Mouse (Mus musculus) naive thymus-derived CD4-positive, alpha-beta T cell, adult 5 months (primary cell): Measurements from ENCODE around the gene Hist3h2a. TPM values are rescaled to one million over a fixed set of nuclear protein-coding genes. Genes with fewer than 3 reads are reported as not detected.

ENCODE experiments used
- polyA plus RNA-seq: library from polyadenylated mRNA; unstranded; fragments of 100-300 nt; shearing (Covaris generic); gene quantifications from one replicate; pipeline ENCODE4 v1.2.1, GENCODE M21; 2017

The Hist3h2a gene
- polyA plus RNA-seq = 34.0 TPM

GRCm38 (mm10) chr11:58954420-58955142, at the start of gene Hist3h2a, which contains the start of gene Trim17:
Gene Hist3h2a (plus strand): TSS chr11:58954685.
Gene Trim17 (plus strand): TSS chr11:58954685.

DNA sequence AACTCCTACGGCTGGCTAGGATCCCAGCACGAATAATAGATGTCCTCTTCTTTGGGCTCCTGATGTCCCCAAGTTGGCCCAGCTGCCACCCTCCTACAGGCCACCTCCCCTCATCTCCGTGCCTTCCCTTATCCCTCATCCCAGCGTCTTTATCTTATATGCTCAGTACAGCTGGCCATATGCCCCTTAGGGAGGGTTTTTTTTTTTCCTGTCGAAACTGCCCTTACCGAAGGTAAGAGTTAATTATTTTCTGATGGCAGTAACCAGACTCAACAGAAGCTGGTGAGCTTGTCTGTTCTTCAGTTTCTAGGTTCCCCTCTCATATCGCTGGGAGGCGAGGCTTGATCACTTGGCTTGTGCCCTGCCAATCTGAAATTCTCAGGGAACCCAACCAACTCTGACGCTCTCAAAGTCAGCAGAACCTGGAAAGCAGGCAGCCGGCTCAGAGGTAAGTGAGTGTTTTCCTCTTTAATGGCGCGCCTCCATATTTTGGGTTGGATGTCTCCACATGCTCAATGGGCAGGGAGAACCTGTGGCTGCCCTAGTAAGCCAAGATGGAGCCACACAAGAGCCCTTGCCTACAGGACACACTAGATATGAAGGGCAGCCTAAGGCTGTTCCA, 36.6 kb upstream of the Hist3h2a start, which contains the start of gene Btnl10:
Gene Btnl10, plus strand, starts transcription at position 164 of the 622 bp plus-strand sequence.

GRCm38 (mm10) chr11:58938322-58939087, 16.0 kb upstream of the Hist3h2a start, which contains the start of gene Rnf187:
Gene Rnf187 (minus strand): TSS chr11:58938916.

GRCm38 (mm10) chr11:58948542-58949479, 5.7 kb upstream of the Hist3h2a start, which contains the start of gene Hist3h2ba:
Gene Hist3h2ba (plus strand): TSS chr11:58948920.

DNA sequence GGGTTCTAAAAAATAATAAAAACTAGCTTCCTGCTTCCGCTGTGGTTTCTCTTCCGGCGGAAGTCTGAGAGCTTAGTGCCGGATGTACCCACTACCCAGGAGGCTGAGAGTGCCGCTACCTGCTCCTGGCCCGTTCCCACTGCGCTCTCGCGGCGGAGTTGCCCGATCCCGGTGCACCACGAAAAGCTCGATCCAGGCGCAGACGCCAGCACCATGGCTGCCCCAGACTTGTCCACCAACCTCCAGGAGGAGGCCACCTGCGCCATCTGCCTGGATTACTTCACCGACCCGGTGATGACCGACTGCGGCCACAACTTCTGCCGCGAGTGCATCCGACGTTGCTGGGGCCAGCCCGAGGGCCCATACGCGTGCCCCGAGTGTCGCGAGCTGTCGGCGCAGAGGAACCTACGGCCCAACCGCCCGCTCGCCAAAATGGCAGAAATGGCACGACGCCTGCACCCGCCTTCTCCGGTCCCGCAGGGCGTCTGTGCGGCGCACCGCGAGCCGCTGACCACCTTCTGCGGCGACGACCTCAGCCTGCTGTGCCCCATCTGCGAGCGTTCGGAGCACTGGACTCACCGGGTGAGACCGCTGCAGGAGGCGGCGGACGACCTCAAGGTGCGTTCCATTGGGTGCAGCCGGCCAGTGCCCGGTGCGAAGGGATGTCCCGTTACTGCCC, 23.7 kb downstream of the Hist3h2a start, which contains the start of gene Trim11:
Gene Trim11, plus strand, starts transcription at position 67 of the 679 bp plus-strand sequence.

Other genes starting within 250 kb of the Hist3h2a start
- not detected for gene Olfr318, start 230.7 kb upstream of the Hist3h2a start, polyA plus RNA-seq
- gene Olfr317, start 215.5 kb upstream of the Hist3h2a start, polyA plus RNA-seq = not detected
- not detected for gene Olfr316, start 202.0 kb upstream of the Hist3h2a start, polyA plus RNA-seq
- gene Olfr315, start 181.5 kb upstream of the Hist3h2a start, polyA plus RNA-seq = not detected
- not detected for gene Olfr314, start 171.7 kb upstream of the Hist3h2a start, polyA plus RNA-seq
- gene Fam183b, start 152.7 kb upstream of the Hist3h2a start, polyA plus RNA-seq = not detected
- gene Olfr313, start 139.7 kb upstream of the Hist3h2a start, polyA plus RNA-seq = not detected
- gene Olfr312, start 125.4 kb upstream of the Hist3h2a start, polyA plus RNA-seq = 0.20 TPM
- not detected for gene Olfr311, start 115.4 kb upstream of the Hist3h2a start, polyA plus RNA-seq
- 5.2 TPM for gene Gm12258, start 107.5 kb upstream of the Hist3h2a start, polyA plus RNA-seq
- gene 2810021J22Rik, start 87.5 kb upstream of the Hist3h2a start, polyA plus RNA-seq = 4.9 TPM
- gene Zfp39, start 50.5 kb upstream of the Hist3h2a start, polyA plus RNA-seq = 6.8 TPM
- gene Btnl10, start 36.8 kb upstream of the Hist3h2a start, polyA plus RNA-seq = 0.20 TPM
- gene Rnf187, start 15.8 kb upstream of the Hist3h2a start, polyA plus RNA-seq = 225 TPM
- gene Hist3h2ba, start 5.8 kb upstream of the Hist3h2a start, polyA plus RNA-seq = 16.1 TPM
- 0.36 TPM for gene Trim17, start within 50 bp of the Hist3h2a start, polyA plus RNA-seq
- gene Trim11, start 23.4 kb downstream of the Hist3h2a start, polyA plus RNA-seq = 51.5 TPM
- not detected for gene Obscn, start 181.7 kb downstream of the Hist3h2a start, polyA plus RNA-seq
- 16.6 TPM for gene Iba57, start 209.1 kb downstream of the Hist3h2a start, polyA plus RNA-seq
- not detected for gene Gjc2, start 228.5 kb downstream of the Hist3h2a start, polyA plus RNA-seq
- 55.2 TPM for gene Guk1, start 237.5 kb downstream of the Hist3h2a start, polyA plus RNA-seq
- 29.3 TPM for gene Mrpl55, start 247.8 kb downstream of the Hist3h2a start, polyA plus RNA-seq